Comparison of ENCODE assay signal across 22 mouse cellular contexts in the genomic region with DNA sequence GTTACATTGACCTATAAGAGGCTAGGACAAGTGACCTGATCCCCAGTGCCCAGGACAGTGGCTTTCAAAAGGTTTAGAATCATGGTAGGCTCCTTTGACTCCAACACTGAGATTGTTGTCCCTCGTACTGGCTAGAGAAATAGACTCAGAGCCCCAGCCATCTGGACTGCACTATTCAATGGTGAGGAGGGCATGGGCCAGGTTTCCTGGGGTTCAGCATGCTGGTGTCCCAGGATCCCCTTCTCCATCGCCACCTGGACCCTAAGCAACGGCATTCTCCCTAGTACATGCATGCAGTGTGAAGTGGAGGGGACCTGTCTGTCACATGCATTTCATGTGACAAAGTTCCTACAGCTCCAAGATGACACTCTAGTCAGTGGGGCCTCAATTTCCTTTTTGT.
"Had no signal": no experiment of that assay in that cellular context is flagged by ENCODE, and none has a peak within 500 bp of the region (broad histone marks: within the 10 kb centered on the region; RNA-seq: fewer than 3 reads in every experiment).

No protein-coding gene starts in this region.

- H3K4me3 ChIP-seq: kidney, embryonic 15.5 days; left cerebral cortex, adult 2 months; limb, embryonic 12.5 days; limb, embryonic 15.5 days; megakaryocyte, embryonic 14.5 days; midbrain, embryonic 10.5 days; midbrain, embryonic 13.5 days; stomach, embryonic 15.5 days had no signal

- H3K4me2 ChIP-seq: kidney, embryonic 15.5 days; limb, embryonic 12.5 days; limb, embryonic 15.5 days; liver, embryonic 11.5 days; lung, embryonic 14.5 days; midbrain, embryonic 13.5 days; stomach, embryonic 15.5 days had no signal

- ATAC-seq: liver, postnatal 0 days; lung, postnatal 0 days; midbrain, embryonic 13.5 days had no signal

- DNase-seq: kidney, adult 8-10 months; kidney, postnatal 10 days; kidney, postnatal 36 days; layer of hippocampus, postnatal 36 days; left cerebral cortex, postnatal 4 days; liver, postnatal 0 days; lung, embryonic 14.5 days; right cerebral cortex, adult 18-20 months; right cerebral cortex, postnatal 14 days; right cerebral cortex, postnatal 4 days; thymus, postnatal 25 days had no signal

- H3K9me3 ChIP-seq: kidney, embryonic 15.5 days; limb, embryonic 15.5 days; midbrain, embryonic 10.5 days; midbrain, embryonic 13.5 days; stomach, embryonic 15.5 days had no signal

- H3K9ac ChIP-seq: kidney, embryonic 15.5 days; limb, embryonic 12.5 days; limb, embryonic 15.5 days; liver, embryonic 14.5 days; liver, postnatal 0 days; lung, embryonic 14.5 days; midbrain, embryonic 13.5 days; stomach, embryonic 15.5 days had no signal

- H3K4me1 ChIP-seq: limb, embryonic 15.5 days; midbrain, embryonic 13.5 days; stomach, embryonic 15.5 days had no signal

- H3K36me3 ChIP-seq: kidney, embryonic 15.5 days; limb, embryonic 12.5 days; limb, embryonic 15.5 days; midbrain, embryonic 10.5 days; midbrain, embryonic 13.5 days; stomach, embryonic 15.5 days had no signal

- H3K27ac ChIP-seq: kidney, embryonic 15.5 days; left cerebral cortex, adult 2 months; limb, embryonic 12.5 days; limb, embryonic 15.5 days; liver, embryonic 14.5 days; midbrain, embryonic 10.5 days; midbrain, embryonic 13.5 days; stomach, embryonic 15.5 days had no signal

- H3K27me3 ChIP-seq: kidney, embryonic 15.5 days; limb, embryonic 15.5 days; megakaryocyte, embryonic 14.5 days; midbrain, embryonic 13.5 days; stomach, embryonic 15.5 days had no signal
